Mouse (Mus musculus): ENCODE results near the gene Tnfrsf1b. TPM values are rescaled to one million over a fixed set of nuclear protein-coding genes. Genes with fewer than 3 reads are reported as not detected.

The Tnfrsf1b gene
- total and polyA plus RNA-seq, 3 experiments, result 11.4 to 21.6 (median 14.9) TPM

DNA sequence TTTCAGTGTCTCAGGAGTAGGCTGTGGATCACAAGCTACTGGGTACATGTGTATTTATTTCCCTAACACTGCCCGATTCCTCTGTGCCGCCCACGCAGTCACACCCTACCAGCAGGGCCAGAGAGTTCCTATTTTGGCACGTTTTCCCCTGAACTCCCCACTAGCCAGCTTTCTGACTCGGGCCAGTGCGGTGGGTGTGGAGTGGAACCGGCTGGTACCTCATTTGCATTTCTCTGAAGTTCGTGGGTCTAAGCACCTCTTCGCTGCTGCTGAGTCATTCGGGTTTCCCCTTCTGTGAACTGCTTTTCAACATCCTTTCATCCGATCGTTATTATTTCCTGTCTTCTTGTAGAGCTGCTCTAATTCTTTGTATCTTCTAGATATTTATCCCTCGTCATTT, 7.7 kb upstream of the Tnfrsf1b start:
- no peaks in the 10 kb centered on the region for H3K27me3 ChIP-seq (replicated peaks)
- no peaks in the 10 kb centered on the region for H3K36me3 ChIP-seq (replicated peaks in 1 of 2; ENCODE audit: control insufficient read depth in 1 of 2, insufficient read depth in 1 of 2, low read length in 1 of 2)
- in situ Hi-C loops (cut with MboI; ENCODE audit: low pct_ligation_motif_present, low pct_unique_long_range_greater_than_20kb, low sequenced_read_pairs) (no loop called here), dilution Hi-C loops (cut with MboI; ENCODE audit: extremely low pct_ligation_motif_present, extremely low pct_unique_long_range_greater_than_20kb, low sequenced_read_pairs) (no loop called here)
- H3K4me3 ChIP-seq (replicated peaks in 1 of 3; ENCODE audit: low read depth in 2 of 3, low read length in 2 of 3, poor library complexity in 1 of 3), result peak overlapping the region in 1 of 3 experiments; percentile 26
- no peaks in the 10 kb centered on the region for H3K9me3 ChIP-seq (replicated peaks; ENCODE audit: low read length)
- TF ChIP-seq IRF4 (IDR thresholded peaks at IDR 0.05; ENCODE audit: low read depth, low read length) (peak; percentile 81), ZKSCAN1 (IDR thresholded peaks at IDR 0.05; ENCODE audit: borderline replicate concordance, low read depth, low read length) (no peak), HCFC1 (IDR thresholded peaks at IDR 0.05; ENCODE audit: low read depth, low read length) (no peak), E2F4 (IDR thresholded peaks at IDR 0.05; ENCODE audit: insufficient replicate concordance, low read depth, low read length) (no peak), EP300 (IDR thresholded peaks at IDR 0.05; ENCODE audit: low read length) (peak; percentile 84), USF2 (conservative IDR thresholded peaks at IDR 0.05; ENCODE audit: low read depth, low read length) (no peak), MEF2A (IDR thresholded peaks at IDR 0.05; ENCODE audit: borderline replicate concordance, low read depth, low read length) (peak; percentile 91), BHLHE40 (IDR thresholded peaks at IDR 0.05; ENCODE audit: low read depth, low read length) (peak; percentile 99), RAD21 (IDR thresholded peaks at IDR 0.05; ENCODE audit: low read depth, low read length) (no peak; the same call in 1 of the 2 replicates), UBTF (IDR thresholded peaks at IDR 0.05; ENCODE audit: low read depth, low read length) (no peak), SMC3 (IDR thresholded peaks at IDR 0.05; ENCODE audit: low read depth, low read length) (no peak; the same call in none of the 2 replicates), CHD2 (IDR thresholded peaks at IDR 0.05; ENCODE audit: low read length) (peak; percentile 67), NELFE (IDR thresholded peaks at IDR 0.05; ENCODE audit: low read depth, low read length) (no peak), POLR2AphosphoS2 (IDR thresholded peaks at IDR 0.05; ENCODE audit: low read depth, low read length) (no peak), NRF1 (IDR thresholded peaks at IDR 0.05; ENCODE audit: low read depth, low read length) (no peak), ELF1 (IDR thresholded peaks at IDR 0.05; ENCODE audit: low read depth, low read length) (0 out of 2 replicates have a peak, but pooled peaks have one; percentile 40), USF1 (IDR thresholded peaks at IDR 0.05; ENCODE audit: low read depth, low read length) (no peak), CTCF (conservative IDR thresholded peaks at IDR 0.05 in 1 of 2, IDR thresholded peaks at IDR 0.05 in 1 of 2; ENCODE audit: low read depth in 2 of 2, low read length in 2 of 2) (no peak), ZMIZ1 (IDR thresholded peaks at IDR 0.05; ENCODE audit: low read depth, low read length) (no peak), MAZ (IDR thresholded peaks at IDR 0.05; ENCODE audit: low read depth, low read length) (peak; percentile 73; the same call in 1 of the 2 replicates), ZNF384 (IDR thresholded peaks at IDR 0.05; ENCODE audit: low read depth, low read length) (no peak), MXI1 (IDR thresholded peaks at IDR 0.05; ENCODE audit: low read depth, low read length) (peak; percentile 84), TBP (conservative IDR thresholded peaks at IDR 0.05; ENCODE audit: low read depth, low read length) (peak; percentile 57; the same call in 1 of the 2 replicates), CHD1 (IDR thresholded peaks at IDR 0.05; ENCODE audit: low read depth, low read length) (peak; percentile 69; the same call in 1 of the 2 replicates), MAX (IDR thresholded peaks at IDR 0.05; ENCODE audit: low read length) (peak; percentile 76), JUND (conservative IDR thresholded peaks at IDR 0.05; ENCODE audit: low read depth, low read length) (peak; percentile 64; the same call in 1 of the 2 replicates), KAT2A (IDR thresholded peaks at IDR 0.05; ENCODE audit: insufficient replicate concordance, low read length) (no peak), GABPA (IDR thresholded peaks at IDR 0.05; ENCODE audit: insufficient replicate concordance, low read depth, low read length) (no peak), SIN3A (IDR thresholded peaks at IDR 0.05; ENCODE audit: low read length) (peak; percentile 88), JUN (IDR thresholded peaks at IDR 0.05; ENCODE audit: insufficient read depth, low read depth, low read length) (peak; percentile 80), ZC3H11A (IDR thresholded peaks at IDR 0.05; ENCODE audit: low read depth, low read length) (no peak), PAX5 (IDR thresholded peaks at IDR 0.05; ENCODE audit: low read length) (no peak), RCOR1 (conservative IDR thresholded peaks at IDR 0.05; ENCODE audit: low read depth, low read length) (peak; percentile 75; the same call in 1 of the 2 replicates), MYC (IDR thresholded peaks at IDR 0.05; ENCODE audit: low read depth, low read length) (no peak), MAFK (IDR thresholded peaks at IDR 0.05; ENCODE audit: insufficient replicate concordance, low read length) (no peak; the same call in none of the 2 replicates), ETS1 (conservative IDR thresholded peaks at IDR 0.05; ENCODE audit: low read depth, low read length) (peak; percentile 93), POLR2A (IDR thresholded peaks at IDR 0.05; ENCODE audit: low read depth, low read length) (peak; percentile 40; the same call in 1 of the 2 replicates), TCF12 (IDR thresholded peaks at IDR 0.05; ENCODE audit: low read depth, low read length) (peak; percentile 75)
- H3K79me2 ChIP-seq (replicated peaks; ENCODE audit: control insufficient read depth, extremely low read depth, insufficient read depth, poor library complexity, severe bottlenecking), result no peaks in the 10 kb centered on the region
- peak overlapping the region; percentile 80 for H3K27ac ChIP-seq (ENCODE audit: insufficient read depth, low read depth)
- peak; percentile 90 for DNase-seq (ENCODE audit: extremely low read depth)
- H3K4me2 ChIP-seq (ENCODE audit: insufficient read depth, low read depth, poor library complexity, severe bottlenecking), result peak overlapping the region; percentile 78; the same call in 1 of the 2 replicates
- H3K9ac ChIP-seq (ENCODE audit: insufficient read depth, low read depth), result peak overlapping the region; percentile 53; the same call in 1 of the 2 replicates
- H3K4me1 ChIP-seq (ENCODE audit: control insufficient read depth in 1 of 2, insufficient read depth in 2 of 2), result peaks cover 49 to 88% of the 10 kb centered on the region in 2 experiments
